Mouse (Mus musculus): ENCODE measurements around the gene Ccdc78. TPM values are rescaled to one million over a fixed set of nuclear protein-coding genes. Genes with fewer than 3 reads are reported as not detected.

Gene Ccdc78
- polyA plus RNA-seq, 1 experiment from 2014 or later, result 5.8 TPM

DNA sequence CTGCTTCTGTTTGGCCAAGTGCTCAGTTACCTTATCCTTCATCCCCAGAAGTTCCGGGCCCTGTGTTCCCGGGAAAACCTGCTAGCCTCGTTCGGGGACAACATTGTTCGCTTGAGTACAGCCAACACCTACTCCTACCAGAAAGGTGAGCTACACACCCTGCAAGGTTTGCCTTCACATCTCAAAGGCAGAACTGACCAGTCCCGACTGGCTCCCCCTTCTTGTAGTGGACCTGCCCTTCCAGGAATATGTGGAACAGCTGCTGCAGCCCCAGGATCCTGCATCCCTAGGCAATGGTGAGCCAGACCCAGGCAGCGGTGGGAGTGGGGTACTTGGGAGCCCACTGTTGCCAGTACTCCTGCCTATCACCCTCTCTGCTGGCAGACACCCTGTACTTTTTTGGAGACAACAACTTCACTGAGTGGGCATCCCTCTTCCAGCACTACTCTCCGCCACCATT is 43.2 kb downstream of the Ccdc78 start:
- H3K27me3 ChIP-seq (replicated peaks; ENCODE audit: insufficient read depth, low read length), result no peaks in the 10 kb centered on the region
- H3K36me3 ChIP-seq (ENCODE audit: insufficient read depth, low read length), result 0 out of 2 replicates have a peak, but pooled peaks cover 11% of the 10 kb centered on the region
- DNase-seq (ENCODE audit: low spot score), result no peak
- H3K9ac ChIP-seq (replicated peaks; ENCODE audit: low read depth), result peak overlapping the region; percentile 50
- H3K4me1 ChIP-seq (ENCODE audit: insufficient read depth, low read depth, low read length), result peaks cover 35% of the 10 kb centered on the region
- peak overlapping the region; percentile 85 for H3K4me2 ChIP-seq (replicated peaks; ENCODE audit: low read depth, low read length)
- peak overlapping the region; percentile 86 for H3K27ac ChIP-seq (ENCODE audit: low read length)
- 28% methylated on average over 8 of the region's 8 CpGs for WGBS
- peak overlapping the region; percentile 52 for H3K4me3 ChIP-seq (ENCODE audit: low read depth, low read length)
- H3K9me3 ChIP-seq (ENCODE audit: low read length), result no peaks in the 10 kb centered on the region
- no peak for ATAC-seq
- TF ChIP-seq CTCF (IDR thresholded peaks at IDR 0.05) (no peak), EP300 (IDR thresholded peaks at IDR 0.05) (no peak)

GRCm38 (mm10) chr17:25830200-25830753 is 43.9 kb downstream of the Ccdc78 start:
- Histone ChIP-seq H3K27ac (ENCODE audit: low read length) (no peak overlapping the region), H3K27me3 (replicated peaks; ENCODE audit: insufficient read depth, low read length) (no peaks in the 10 kb centered on the region), H3K4me3 (ENCODE audit: low read depth, low read length) (no peak overlapping the region), H3K9ac (replicated peaks; ENCODE audit: low read depth) (no peak overlapping the region), H3K4me2 (replicated peaks; ENCODE audit: low read depth, low read length) (0 out of 2 replicates have a peak overlapping the region, but pooled peaks have one; percentile 85), H3K9me3 (ENCODE audit: low read length) (no peaks in the 10 kb centered on the region), H3K4me1 (ENCODE audit: insufficient read depth, low read depth, low read length) (peaks cover 35% of the 10 kb centered on the region), H3K36me3 (ENCODE audit: insufficient read depth, low read length) (0 out of 2 replicates have a peak, but pooled peaks cover 11% of the 10 kb centered on the region)
- WGBS, result 83% methylated on average over 4 of the region's 4 CpGs
- ATAC-seq (no peak), DNase-seq (ENCODE audit: low spot score) (no peak)
- TF ChIP-seq CTCF (IDR thresholded peaks at IDR 0.05), result no peak
- no peak for TF ChIP-seq EP300 (IDR thresholded peaks at IDR 0.05)

DNA sequence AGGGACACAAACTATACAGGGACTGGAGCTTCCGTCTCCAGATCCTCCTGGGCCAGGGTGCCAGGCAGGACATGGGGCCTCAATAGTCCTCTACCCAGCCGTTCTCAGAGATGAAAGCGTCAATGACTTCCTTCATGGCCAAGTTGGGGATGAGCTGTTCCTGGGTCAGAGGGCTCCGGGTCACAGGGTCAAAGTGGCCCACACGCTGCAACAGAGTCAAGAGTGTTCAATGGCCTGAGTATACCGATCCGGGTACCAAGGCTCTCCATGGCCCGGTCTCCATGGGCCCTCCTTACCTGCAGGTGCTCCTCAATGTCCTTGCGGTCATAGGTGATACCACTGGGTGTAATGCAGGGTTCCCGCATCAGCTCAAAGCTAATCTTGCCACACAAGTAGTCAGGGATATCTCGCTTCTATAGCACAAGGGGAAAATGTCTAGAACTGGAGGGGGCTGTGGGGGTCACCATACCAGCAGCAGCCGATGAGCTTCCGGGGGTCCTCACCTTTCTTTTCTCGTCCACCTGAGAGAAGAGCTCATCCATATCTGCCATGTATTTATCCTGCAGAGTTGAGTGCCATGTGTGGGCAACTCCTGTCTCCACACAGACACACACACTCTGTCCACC is 44.5 kb downstream of the Ccdc78 start:
- H3K4me2 ChIP-seq (replicated peaks; ENCODE audit: low read depth, low read length), result no peak overlapping the region; the same call in 1 of the 2 replicates
- 0 out of 2 replicates have a peak, but pooled peaks cover 11% of the 10 kb centered on the region for H3K36me3 ChIP-seq (ENCODE audit: insufficient read depth, low read length)
- H3K9ac ChIP-seq (replicated peaks; ENCODE audit: low read depth), result no peak overlapping the region
- no peaks in the 10 kb centered on the region for H3K27me3 ChIP-seq (replicated peaks; ENCODE audit: insufficient read depth, low read length)
- H3K9me3 ChIP-seq (ENCODE audit: low read length), result no peaks in the 10 kb centered on the region
- TF ChIP-seq EP300 (IDR thresholded peaks at IDR 0.05) (no peak), CTCF (IDR thresholded peaks at IDR 0.05) (no peak)
- H3K4me3 ChIP-seq (ENCODE audit: low read depth, low read length), result no peak overlapping the region
- peaks cover 35% of the 10 kb centered on the region for H3K4me1 ChIP-seq (ENCODE audit: insufficient read depth, low read depth, low read length)
- ATAC-seq (no peak), DNase-seq (ENCODE audit: low spot score) (no peak)
- 85% methylated on average over 14 of the region's 14 CpGs for WGBS
- no peak overlapping the region for H3K27ac ChIP-seq (ENCODE audit: low read length)

- H3K4me3 ChIP-seq (ENCODE audit: low read depth, low read length), result peak overlapping the region; percentile 55
- H3K9me3 ChIP-seq (ENCODE audit: low read length), result no peaks in the 10 kb centered on the region
- H3K27ac ChIP-seq (ENCODE audit: low read length), result peak overlapping the region; percentile 82
- ATAC-seq, result no peak
- WGBS, result 44% methylated on average over 21 of the region's 21 CpGs
- H3K4me2 ChIP-seq (replicated peaks; ENCODE audit: low read depth, low read length), result peak overlapping the region; percentile 84
- H3K9ac ChIP-seq (replicated peaks; ENCODE audit: low read depth), result peak overlapping the region; percentile 66
- H3K27me3 ChIP-seq (replicated peaks; ENCODE audit: insufficient read depth, low read length), result no peaks in the 10 kb centered on the region
- peaks cover 37% of the 10 kb centered on the region for H3K4me1 ChIP-seq (ENCODE audit: insufficient read depth, low read depth, low read length)
- DNase-seq (ENCODE audit: low spot score), result no peak
- H3K36me3 ChIP-seq (ENCODE audit: insufficient read depth, low read length), result 0 out of 2 replicates have a peak, but pooled peaks cover 11% of the 10 kb centered on the region
- no peak for TF ChIP-seq CTCF (IDR thresholded peaks at IDR 0.05)
- no peak for TF ChIP-seq EP300 (IDR thresholded peaks at IDR 0.05)
Observed at GRCm38 (mm10) chr17:25831451-25832281, 45.3 kb downstream of the Ccdc78 start.

DNA sequence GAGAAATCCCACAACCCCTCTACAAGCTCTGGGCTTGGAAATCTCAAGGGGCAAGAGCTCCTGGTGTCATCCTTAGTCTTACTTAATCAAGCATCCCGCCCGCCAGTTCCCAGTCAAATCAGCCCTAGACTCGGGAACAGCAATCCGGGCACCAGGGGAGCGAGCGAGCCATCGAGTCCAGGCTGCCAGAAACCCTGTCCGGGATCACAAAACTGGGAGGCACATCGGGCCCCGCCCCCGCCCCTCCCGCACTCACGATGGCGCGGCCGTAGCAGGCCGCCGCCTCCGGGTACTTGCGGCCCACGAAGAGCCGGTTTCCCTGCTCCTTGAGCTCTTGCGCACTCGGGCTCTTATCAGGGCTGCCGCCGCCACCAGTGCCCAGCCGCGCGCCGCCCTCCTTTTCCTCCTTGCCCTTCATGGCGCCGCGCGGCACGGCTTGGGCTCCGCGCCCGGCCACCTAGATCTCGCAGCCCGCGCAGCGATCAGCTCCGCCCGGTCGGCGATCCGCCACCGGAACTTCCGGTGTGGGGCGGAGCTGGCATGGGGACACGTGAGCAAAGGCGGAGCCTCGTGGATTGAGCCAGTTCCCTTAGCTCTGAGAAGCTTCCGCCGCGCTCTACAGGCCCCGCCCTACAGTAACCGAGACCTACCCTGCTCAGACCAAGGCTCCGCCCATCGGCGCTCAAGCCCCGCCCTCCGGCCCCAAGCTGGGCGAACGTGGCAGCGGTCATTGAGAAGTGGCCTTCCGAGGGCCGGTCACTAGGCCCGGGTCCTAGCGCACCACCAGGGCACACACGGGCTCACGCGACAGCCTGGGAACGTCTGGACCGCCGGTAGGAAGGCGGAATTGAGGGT is 46.3 kb downstream of the Ccdc78 start:
- H3K36me3 ChIP-seq (ENCODE audit: insufficient read depth, low read length), result 0 out of 2 replicates have a peak, but pooled peaks cover 5% of the 10 kb centered on the region
- peak; percentile 100 for DNase-seq (ENCODE audit: low spot score)
- 1% methylated on average over 72 of the region's 77 CpGs for WGBS
- peak overlapping the region; percentile 55 for H3K4me3 ChIP-seq (ENCODE audit: low read depth, low read length)
- H3K27ac ChIP-seq (ENCODE audit: low read length), result peak overlapping the region; percentile 98
- TF ChIP-seq EP300 (IDR thresholded peaks at IDR 0.05) (no peak), CTCF (IDR thresholded peaks at IDR 0.05) (peak; percentile 23; the same call in 1 of the 2 replicates)
- H3K4me1 ChIP-seq (ENCODE audit: insufficient read depth, low read depth, low read length), result peaks cover 45% of the 10 kb centered on the region
- peak overlapping the region; percentile 66 for H3K9ac ChIP-seq (replicated peaks; ENCODE audit: low read depth)
- H3K4me2 ChIP-seq (replicated peaks; ENCODE audit: low read depth, low read length), result peak overlapping the region; percentile 84
- no peaks in the 10 kb centered on the region for H3K9me3 ChIP-seq (ENCODE audit: low read length)
- peak; percentile 94 for ATAC-seq
- H3K27me3 ChIP-seq (replicated peaks; ENCODE audit: insufficient read depth, low read length), result no peaks in the 10 kb centered on the region

All from lung, postnatal 0 days (tissue).